Mouse (Mus musculus): Measurements from ENCODE around the gene Arid2.

DNA sequence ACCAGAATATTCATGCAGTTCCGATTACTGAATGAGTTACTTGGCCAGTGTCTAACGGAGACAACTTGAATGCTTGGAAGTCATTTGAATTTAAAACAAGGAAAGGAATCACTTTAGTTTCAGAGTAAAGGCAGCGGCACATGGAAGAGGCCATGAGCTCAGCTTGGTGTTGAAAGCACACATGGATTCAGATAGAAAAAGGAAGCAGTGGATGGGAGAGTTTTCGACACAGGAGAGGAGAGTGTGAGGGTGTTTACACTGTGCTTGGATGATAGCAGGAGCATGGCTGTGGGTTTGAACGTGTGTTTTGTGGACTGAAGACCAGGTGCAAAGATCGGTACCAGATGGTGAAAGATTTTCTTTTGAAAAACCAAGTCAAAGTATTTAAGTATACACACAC is 22.0 kb downstream of the Arid2 start:
- TF ChIP-seq POLR2A (IDR thresholded peaks at IDR 0.05; ENCODE audit: low read depth, low read length) (no peak), CTCF (IDR thresholded peaks at IDR 0.05; ENCODE audit: borderline replicate concordance, insufficient read depth, low read length) (no peak)
